In genomic region chr2:101967152-101967551, GRCm38 (mm10) we compare ENCODE assay signal across 13 mouse cellular contexts.
DNase-seq lines count a peak whose midpoint lies in the region; ATAC-seq lines count a peak whose summit lies in the region.
"Had no signal": no experiment of that assay in that cellular context is flagged by ENCODE, and none has a peak within 500 bp of the region (broad histone marks: within the 10 kb centered on the region; RNA-seq: fewer than 3 reads in every experiment).

No protein-coding gene starts in this region.

- H3K4me3 ChIP-seq in heart, embryonic 13.5 days: no peak overlapping the region
- no peak overlapping the region for H3K4me3 ChIP-seq in neural tube, embryonic 11.5 days (ENCODE audit: low read depth, low read length)
- H3K4me3 ChIP-seq in limb, embryonic 11.5 days (ENCODE audit: low read depth, low read length): no peak overlapping the region
- H3K4me3 ChIP-seq in stomach, embryonic 15.5 days (replicated peaks): no peak overlapping the region
- H3K4me3 ChIP-seq: erythroblast, embryonic 14.5 days; lung, embryonic 15.5 days had no signal

- no peak for ATAC-seq in heart, embryonic 13.5 days (ENCODE audit: extremely low read depth, insufficient number of reproducible peaks, low FRiP score, low TSS enrichment)
- ATAC-seq in neural tube, embryonic 11.5 days (ENCODE audit: insufficient read depth, low FRiP score, low TSS enrichment): no peak
- ATAC-seq in limb, embryonic 11.5 days (ENCODE audit: insufficient number of reproducible peaks, low FRiP score, low TSS enrichment, low read depth): no peak
- ATAC-seq in stomach, embryonic 15.5 days (ENCODE audit: insufficient read depth, low FRiP score, low read depth): no peak
- ATAC-seq: CD4-positive, CD25-positive, alpha-beta regulatory T cell, adult 4 months had no signal

- H3K36me3 ChIP-seq in heart, embryonic 13.5 days: no peaks in the 10 kb centered on the region
- H3K36me3 ChIP-seq in neural tube, embryonic 11.5 days (ENCODE audit: control insufficient read depth, insufficient read depth, low read length): no peaks in the 10 kb centered on the region
- H3K36me3 ChIP-seq in limb, embryonic 11.5 days (ENCODE audit: control insufficient read depth, insufficient read depth, low read length): no peaks in the 10 kb centered on the region
- H3K36me3 ChIP-seq in stomach, embryonic 15.5 days: no peaks in the 10 kb centered on the region
- H3K36me3 ChIP-seq: lung, embryonic 15.5 days had no signal

- intact Hi-C loops in gastrocnemius, postnatal 14 days (cut with DNase I; ENCODE audit: low total_unique reads): no loop called here

- peak overlapping the region; percentile 2; the same call in 1 of the 2 replicates for H3K4me2 ChIP-seq in heart, embryonic 13.5 days
- no peak overlapping the region for H3K4me2 ChIP-seq in neural tube, embryonic 11.5 days (ENCODE audit: low read depth)
- H3K4me2 ChIP-seq in limb, embryonic 11.5 days (ENCODE audit: low read depth, severe bottlenecking): no peak overlapping the region
- H3K4me2 ChIP-seq in stomach, embryonic 15.5 days: no peak overlapping the region
- H3K4me2 ChIP-seq: lung, embryonic 15.5 days had no signal

- peaks cover 30% of the 10 kb centered on the region for H3K4me1 ChIP-seq in heart, embryonic 13.5 days
- peaks cover 13% of the 10 kb centered on the region for H3K4me1 ChIP-seq in neural tube, embryonic 11.5 days (ENCODE audit: control insufficient read depth, insufficient read depth, low read length)
- peaks cover 22% of the 10 kb centered on the region for H3K4me1 ChIP-seq in limb, embryonic 11.5 days (ENCODE audit: control insufficient read depth, insufficient read depth, low read length)
- H3K4me1 ChIP-seq in stomach, embryonic 15.5 days: 0 out of 2 replicates have a peak, but pooled peaks cover 9% of the 10 kb centered on the region

- H3K9ac ChIP-seq in heart, embryonic 13.5 days: peak overlapping the region; percentile 2; the same call in 1 of the 2 replicates
- no peak overlapping the region for H3K9ac ChIP-seq in neural tube, embryonic 11.5 days (ENCODE audit: low read length)
- H3K9ac ChIP-seq in limb, embryonic 11.5 days (ENCODE audit: low read length): no peak overlapping the region
- H3K9ac ChIP-seq in stomach, embryonic 15.5 days: no peak overlapping the region
- H3K9ac ChIP-seq: lung, embryonic 15.5 days had no signal

- H3K9me3 ChIP-seq in heart, embryonic 13.5 days: no peaks in the 10 kb centered on the region
- no peaks in the 10 kb centered on the region for H3K9me3 ChIP-seq in neural tube, embryonic 11.5 days (ENCODE audit: control insufficient read depth, low read length)
- no peaks in the 10 kb centered on the region for H3K9me3 ChIP-seq in limb, embryonic 11.5 days (ENCODE audit: control insufficient read depth, low read length)
- H3K9me3 ChIP-seq in stomach, embryonic 15.5 days: no peaks in the 10 kb centered on the region
- H3K9me3 ChIP-seq: lung, embryonic 15.5 days had no signal

- no peak for DNase-seq in heart, adult 9 months (ENCODE audit: low spot score in 2 of 2)
- DNase-seq in neural tube, embryonic 11.5 days (ENCODE audit: low spot score): peak; percentile 31
- no peak for DNase-seq in neural tube, embryonic 10.5 days (ENCODE audit: extremely low spot score, low spot score)
- no peak for DNase-seq in limb, embryonic 11.5 days (ENCODE audit: low spot score)
- no peak for DNase-seq in gastrocnemius, postnatal 14 days
- no peak for DNase-seq in lung, postnatal 25 days (ENCODE audit: low spot score)
- DNase-seq: cerebellum, postnatal 36 days; right cerebral cortex, postnatal 4 days had no signal

- WGBS in heart, embryonic 13.5 days: 27% methylated on average over 7 of the region's 7 CpGs
- 44% methylated on average over 7 of the region's 7 CpGs for WGBS in neural tube, embryonic 11.5 days
- 46% methylated on average over 7 of the region's 7 CpGs for WGBS in limb, embryonic 11.5 days
- 55% methylated on average over 7 of the region's 7 CpGs for WGBS in stomach, embryonic 15.5 days

- no peak overlapping the region; the same call in 1 of the 2 replicates for H3K27ac ChIP-seq in heart, embryonic 13.5 days (replicated peaks)
- H3K27ac ChIP-seq in neural tube, embryonic 11.5 days (ENCODE audit: low read depth, low read length): 0 out of 2 replicates have a peak overlapping the region, but pooled peaks have one; percentile 49
- H3K27ac ChIP-seq in limb, embryonic 11.5 days (replicated peaks; ENCODE audit: low read depth, low read length): 0 out of 2 replicates have a peak overlapping the region, but pooled peaks have one; percentile 0
- peak overlapping the region; percentile 44 for H3K27ac ChIP-seq in stomach, embryonic 15.5 days
- H3K27ac ChIP-seq: lung, embryonic 15.5 days had no signal

- H3K27me3 ChIP-seq in heart, embryonic 13.5 days (replicated peaks): no peaks in the 10 kb centered on the region
- H3K27me3 ChIP-seq in neural tube, embryonic 11.5 days (ENCODE audit: control insufficient read depth, insufficient read depth, low read length): no peaks in the 10 kb centered on the region
- no peaks in the 10 kb centered on the region for H3K27me3 ChIP-seq in limb, embryonic 11.5 days (ENCODE audit: control insufficient read depth, insufficient read depth, low read length)
- no peaks in the 10 kb centered on the region for H3K27me3 ChIP-seq in stomach, embryonic 15.5 days (replicated peaks)
- H3K27me3 ChIP-seq: lung, embryonic 15.5 days had no signal
